Mouse (Mus musculus): ENCODE results near the gene C2cd5. TPM values are rescaled to one million over a fixed set of nuclear protein-coding genes. Genes with fewer than 3 reads are reported as not detected.

C2cd5 gene
- polyA plus RNA-seq (2014; fragmentation: Illumina TruSeq; extraction: RNeasy Lipid Tissue Mini Kit (QIAGEN cat#74804); ENCODE audit: low read depth, low replicate concordance) = 26.8 TPM

DNA sequence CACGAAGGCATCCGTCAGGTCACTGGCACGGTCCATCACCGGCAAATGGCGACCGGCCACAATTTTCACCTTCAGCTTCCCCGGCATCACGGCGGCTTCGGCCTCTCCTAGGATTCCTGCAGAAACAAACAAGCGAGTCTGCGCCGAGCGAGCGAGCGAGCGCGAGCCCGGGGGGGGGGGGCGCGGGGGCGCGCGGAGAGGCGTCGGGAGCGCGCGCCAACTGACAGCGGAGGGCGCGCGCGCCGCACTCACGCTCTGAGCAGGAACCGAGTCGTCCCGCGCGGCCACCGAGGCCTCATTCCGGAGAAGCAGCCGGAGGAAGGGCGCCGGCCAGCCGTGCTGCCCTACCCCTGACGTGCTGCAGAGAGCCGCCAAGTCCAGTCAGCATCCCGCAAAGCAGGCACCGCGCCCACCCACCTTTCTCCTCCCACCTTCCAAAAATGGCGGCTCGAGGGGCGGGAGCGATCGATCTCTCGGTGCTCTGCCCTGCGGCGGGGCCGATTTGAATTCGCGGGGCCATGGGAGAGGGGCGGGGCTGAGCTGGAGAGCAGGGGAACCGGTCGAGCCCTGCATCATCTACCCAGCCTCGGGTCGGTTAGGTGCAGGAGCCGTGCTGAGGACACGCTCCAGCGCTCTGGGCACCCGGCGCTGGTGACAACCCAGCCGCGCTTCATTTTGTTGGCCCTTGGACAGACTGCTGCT lies at the start of gene C2cd5:
Gene C2cd5, minus strand, starts transcription at position 461 of the 702 bp plus-strand sequence.

DNA sequence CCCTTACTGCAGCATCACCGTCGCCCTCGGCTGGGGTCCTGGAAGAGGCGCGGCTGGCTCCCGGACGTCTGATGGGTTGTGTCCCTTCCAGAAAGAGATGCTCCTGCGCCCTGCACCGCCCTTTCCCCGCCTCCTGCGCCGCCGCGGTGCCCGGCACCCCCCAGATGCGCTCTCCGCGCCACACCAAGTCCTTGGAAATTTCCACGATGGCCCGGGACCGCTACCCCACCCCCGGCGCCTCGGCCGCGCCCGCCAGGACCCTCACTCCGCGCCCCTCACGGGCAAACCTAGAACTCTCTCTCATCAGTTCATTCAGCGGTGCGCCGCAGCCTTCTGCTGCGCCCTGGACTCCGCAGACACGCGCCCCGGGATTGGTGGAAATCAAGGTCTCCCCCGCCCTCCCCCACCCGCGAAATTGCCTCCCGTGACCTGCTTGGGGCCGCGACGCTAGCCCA lies 135.8 kb downstream of the C2cd5 start, which contains the start of gene St8sia1:
Gene St8sia1, minus strand, starts transcription at position 377 of the 455 bp plus-strand sequence.

Other genes with a start within 250 kb of the C2cd5 start
- gene St8sia1, start 135.7 kb downstream of the C2cd5 start, polyA plus RNA-seq (2014; fragmentation: Illumina TruSeq; extraction: RNeasy Lipid Tissue Mini Kit (QIAGEN cat#74804); ENCODE audit: low read depth, low replicate concordance) = 0.07 TPM
- gene Etnk1, start 67.1 kb upstream of the C2cd5 start, polyA plus RNA-seq (2014; fragmentation: Illumina TruSeq; extraction: RNeasy Lipid Tissue Mini Kit (QIAGEN cat#74804); ENCODE audit: low read depth, low replicate concordance) = 75.1 TPM